In the genomic region with DNA sequence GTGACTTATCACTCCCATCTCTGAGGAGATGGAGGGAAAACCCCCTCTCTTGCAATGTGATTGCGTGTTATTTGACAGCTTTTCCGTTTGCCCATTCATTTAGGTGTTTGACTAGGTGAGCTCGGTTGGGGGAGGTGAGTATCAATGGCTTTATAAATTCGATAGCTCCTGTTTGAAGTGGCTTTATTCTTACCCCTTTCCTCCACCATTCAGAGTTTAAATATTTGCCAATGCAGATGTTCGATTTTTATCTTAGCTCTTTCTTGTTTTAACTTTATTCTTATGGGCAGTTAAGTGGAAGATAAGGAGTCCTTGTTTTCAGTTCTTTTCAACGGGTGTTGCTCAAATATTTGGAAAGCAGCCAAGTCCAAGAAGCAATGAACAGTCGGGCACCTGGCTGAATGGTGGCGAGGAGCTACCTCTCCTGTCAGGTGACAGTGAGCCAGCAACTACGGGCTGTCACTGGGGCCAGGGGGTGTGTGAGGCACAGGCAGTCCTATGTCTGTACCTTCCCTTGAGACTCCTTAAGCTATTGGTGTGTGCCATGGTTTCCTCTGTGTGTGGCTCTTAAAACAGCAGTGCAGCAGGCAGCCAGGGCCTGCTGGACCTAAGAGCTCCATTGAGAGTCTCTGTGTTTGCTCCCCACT, we compare ENCODE assay signal across 8 mouse cellular contexts.
A peak's percentile ranks its signal among the peaks of the same experiment; 100 is the strongest.
DNase-seq lines count a peak whose midpoint lies in the region; ATAC-seq lines count a peak whose summit lies in the region.

No protein-coding gene starts in this region.

- H3K4me3 ChIP-seq in embryonic facial prominence, embryonic 15.5 days (replicated peaks), result no peak overlapping the region
- no peak overlapping the region for H3K4me3 ChIP-seq in kidney, embryonic 15.5 days (replicated peaks)

- H3K36me3 ChIP-seq in embryonic facial prominence, embryonic 15.5 days, result no peaks in the 10 kb centered on the region
- H3K36me3 ChIP-seq in kidney, embryonic 15.5 days, result no peaks in the 10 kb centered on the region

- peak overlapping the region; percentile 44; the same call in 1 of the 2 replicates for H3K27ac ChIP-seq in embryonic facial prominence, embryonic 15.5 days (replicated peaks)
- H3K27ac ChIP-seq in kidney, embryonic 15.5 days, result peak overlapping the region; percentile 68

- H3K9me3 ChIP-seq in embryonic facial prominence, embryonic 15.5 days (replicated peaks), result no peaks in the 10 kb centered on the region
- H3K9me3 ChIP-seq in kidney, embryonic 15.5 days (replicated peaks), result no peaks in the 10 kb centered on the region

- H3K27me3 ChIP-seq in embryonic facial prominence, embryonic 15.5 days, result no peaks in the 10 kb centered on the region
- no peaks in the 10 kb centered on the region for H3K27me3 ChIP-seq in kidney, embryonic 15.5 days

- 43% methylated on average over 9 of the region's 9 CpGs for WGBS in embryonic facial prominence, embryonic 15.5 days
- WGBS in kidney, embryonic 15.5 days, result 44% methylated on average over 9 of the region's 9 CpGs

- H3K9ac ChIP-seq in embryonic facial prominence, embryonic 15.5 days, result no peak overlapping the region
- no peak overlapping the region for H3K9ac ChIP-seq in kidney, embryonic 15.5 days

- H3K4me2 ChIP-seq in embryonic facial prominence, embryonic 15.5 days (replicated peaks), result no peak overlapping the region
- H3K4me2 ChIP-seq in kidney, embryonic 15.5 days, result no peak overlapping the region

- H3K4me1 ChIP-seq in embryonic facial prominence, embryonic 15.5 days, result peaks cover 17% of the 10 kb centered on the region; the same call in 1 of the 2 replicates
- H3K4me1 ChIP-seq in kidney, embryonic 15.5 days, result peaks cover 35% of the 10 kb centered on the region

- peak; percentile 73; the same call in 1 of the 2 replicates for ATAC-seq in embryonic facial prominence, embryonic 15.5 days (ENCODE audit: insufficient number of reproducible peaks, low FRiP score, low TSS enrichment, low read depth)
- no peak; the same call in 1 of the 2 replicates for ATAC-seq in kidney, embryonic 15.5 days (replicated peaks; ENCODE audit: low FRiP score)
- ATAC-seq in megakaryocyte progenitor cell, adult 5-6 weeks (replicated peaks; ENCODE audit: poor library complexity), result 0 out of 2 replicates have a peak, but pooled peaks have one; percentile 26

- DNase-seq in cerebellum, postnatal 14 days, result peak; percentile 29
- no peak for DNase-seq in cerebellum, adult 9-11 months
- DNase-seq in right cerebral cortex, postnatal 36 days (ENCODE audit: low spot score in 2 of 2), result no peak
- DNase-seq in spleen, adult 12 weeks (ENCODE audit: low spot score), result no peak
- no peak for DNase-seq in cerebellum, adult 11 months

Comparison
In these comparisons a context has a peak if more than half of its experiments do, and no peak if none do; other contexts are left out.
1. DNase-seq: peak in cerebellum, postnatal 14 days (2 of 2); none in cerebellum, adult 9-11 months (single experiment), right cerebral cortex, postnatal 36 days (0 of 2), spleen, adult 12 weeks (single experiment) and cerebellum, adult 11 months (single experiment).